14 mouse cellular contexts compared by ENCODE assay signal in genomic region chr2:148327552-148327951, GRCm38 (mm10).
"Had no signal": no experiment of that assay in that cellular context is flagged by ENCODE, and none has a peak within 500 bp of the region (broad histone marks: within the 10 kb centered on the region; RNA-seq: fewer than 3 reads in every experiment).

No protein-coding gene starts in this region.

- H3K4me3 ChIP-seq: layer of hippocampus, adult 2 months; limb, embryonic 12.5 days; limb, embryonic 15.5 days had no signal

- DNase-seq: kidney, postnatal 25 days; layer of hippocampus, adult 9-11 months; liver, postnatal 0 days; lung, embryonic 14.5 days; midbrain, embryonic 14.5 days; thymus, adult 18-20 months; thymus, postnatal 36 days had no signal

- ATAC-seq: liver, postnatal 0 days; lung, postnatal 0 days had no signal

- H3K27ac ChIP-seq: kidney, postnatal 0 days; limb, embryonic 12.5 days; limb, embryonic 15.5 days; liver, embryonic 14.5 days; macrophage had no signal
